Mouse (Mus musculus) stomach, postnatal 0 days (tissue): ENCODE data around the gene Nup210l. TPM values are rescaled to one million over a fixed set of nuclear protein-coding genes. Genes with fewer than 3 reads are reported as not detected.

Experiments used
- ATAC-seq: fragments of 200-750 bp; cut with Nextera tagmentation; 2 replicates; pipeline ENCODE4 v1.8.0; 2017; ENCODE audit not compliant: low FRiP score, low TSS enrichment
- DNase-seq: peaks from one replicate; pipeline ENCODE4 v3.0.0-alpha.2; 2016; ENCODE audit warnings: low spot score
- H3K27ac ChIP-seq: fragments of 300-500 bp; sonication (generic); replicated peaks from 2 replicates; pipeline ENCODE4 v1.5.1; 2014; ENCODE audit warnings: mild to moderate bottlenecking, control low read depth
- H3K27me3 ChIP-seq: fragments of 300-500 bp; sonication (generic); 2 replicates; pipeline ENCODE4 v1.6.1; 2014; ENCODE audit warnings: low read length; ENCODE audit not compliant: control insufficient read depth, insufficient read depth
- H3K36me3 ChIP-seq: fragments of 300-500 bp; sonication (generic); 2 replicates; pipeline ENCODE4 v1.6.1; 2014; ENCODE audit warnings: low read length, mixed read lengths; ENCODE audit not compliant: control insufficient read depth, insufficient read depth
- H3K4me1 ChIP-seq: fragments of 300-500 bp; sonication (generic); replicated peaks from 2 replicates; pipeline ENCODE4 v1.6.1; 2014; ENCODE audit warnings: antibody characterized with exemption; ENCODE audit not compliant: control insufficient read depth, insufficient read depth
- H3K4me2 ChIP-seq: fragments of 300-500 bp; sonication (generic); replicated peaks from 2 replicates; pipeline ENCODE4 v1.6.1; 2014; ENCODE audit warnings: low read depth, mild to moderate bottlenecking, control low read depth, moderate library complexity
- H3K4me3 ChIP-seq: fragments of 300-500 bp; sonication (generic); 2 replicates; pipeline ENCODE4 v1.5.1; 2014; ENCODE audit warnings: low read depth, low read length, control low read depth
- H3K9ac ChIP-seq: fragments of 300-500 bp; sonication (generic); 2 replicates; pipeline ENCODE4 v1.6.1; 2014; ENCODE audit warnings: mild to moderate bottlenecking, low read length, control low read depth, mixed read lengths
- H3K9me3 ChIP-seq: fragments of 300-500 bp; sonication (generic); 2 replicates; pipeline ENCODE4 v1.6.1; 2016; ENCODE audit warnings: low read length; ENCODE audit not compliant: control insufficient read depth
- CTCF ChIP-seq: IDR thresholded peaks from 2 replicates; pipeline ENCODE4 v1.5.1; 2016; ENCODE audit warnings: antibody characterized with exemption, low read depth, mild to moderate bottlenecking, moderate library complexity
- EP300 ChIP-seq: optimal IDR thresholded peaks from 2 replicates; pipeline ENCODE3; 2016; ENCODE audit warnings: antibody characterized with exemption
- WGBS: fragments of 180-500 bp; shearing (Covaris S2); extraction: QIAGEN DNeasy Blood & Tissue Kit; methylation state at CpG from one replicate; pipeline ENCODE4 v1.1.7; 2014; 5-methylcytosine and 5-hydroxymethylcytosine counted together
- polyA plus RNA-seq: library from polyadenylated mRNA; unstranded; fragments of >200 nt; fragmentation: Nextera tagmentation; extraction: Ambion mirVana; gene quantifications from 2 replicates; pipeline ENCODE4 v1.2.1, GENCODE M21; 2015

Gene Nup210l
- polyA plus RNA-seq, 1 experiment from 2014 or later: 0.06 TPM

- no peaks in the 10 kb centered on the region for H3K9me3 ChIP-seq
- peak overlapping the region; percentile 65 for H3K27ac ChIP-seq
- DNase-seq (no peak), ATAC-seq (no peak)
- H3K4me1 ChIP-seq: peaks cover 9% of the 10 kb centered on the region
- no peaks in the 10 kb centered on the region for H3K27me3 ChIP-seq
- TF ChIP-seq EP300 (no peak), CTCF (no peak)
- WGBS: 37% methylated on average over 4 of the region's 4 CpGs
- no peak overlapping the region for H3K4me3 ChIP-seq
- no peak overlapping the region for H3K9ac ChIP-seq
- H3K36me3 ChIP-seq: peaks cover 20% of the 10 kb centered on the region
- peak overlapping the region; percentile 64; the same call in 1 of the 2 replicates for H3K4me2 ChIP-seq
These were observed 19.1 kb upstream of the Nup210l start for GRCm38 (mm10) chr3:90084790-90085189.

GRCm38 (mm10) chr3:90085281-90085680, 18.7 kb upstream of the Nup210l start:
- DNase-seq (peak; percentile 57), ATAC-seq (no peak)
- TF ChIP-seq CTCF (no peak), EP300 (no peak)
- H3K36me3 ChIP-seq: peaks cover 23% of the 10 kb centered on the region
- H3K27ac ChIP-seq: peak overlapping the region; percentile 65
- peaks cover 9% of the 10 kb centered on the region for H3K4me1 ChIP-seq
- no peak overlapping the region for H3K9ac ChIP-seq
- WGBS: 63% methylated on average over 6 of the region's 6 CpGs
- peak overlapping the region; percentile 27; the same call in 1 of the 2 replicates for H3K4me2 ChIP-seq
- H3K4me3 ChIP-seq: no peak overlapping the region
- H3K27me3 ChIP-seq: no peaks in the 10 kb centered on the region
- H3K9me3 ChIP-seq: no peaks in the 10 kb centered on the region

DNA sequence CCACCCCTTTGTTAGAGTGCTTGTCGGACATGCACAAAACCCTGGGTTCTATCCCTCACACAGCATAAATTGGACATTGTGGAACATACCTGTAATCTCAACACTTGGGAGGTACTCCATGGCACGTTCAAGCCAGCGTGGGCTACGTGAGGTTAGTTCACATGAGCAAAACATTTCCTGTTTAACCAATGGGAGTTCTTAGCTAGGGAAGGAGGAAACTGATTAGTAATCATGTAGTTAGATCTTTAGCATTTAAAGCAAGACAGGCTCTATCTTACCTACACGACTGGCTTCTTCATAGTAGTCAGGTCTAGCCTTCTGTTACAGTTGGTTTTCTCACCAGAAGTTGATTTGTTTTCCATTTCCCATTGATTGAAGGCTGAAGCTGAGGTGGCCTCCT, 17.9 kb upstream of the Nup210l start:
- peak overlapping the region; percentile 65; the same call in 1 of the 2 replicates for H3K27ac ChIP-seq
- no peaks in the 10 kb centered on the region for H3K27me3 ChIP-seq
- H3K36me3 ChIP-seq: peaks cover 30% of the 10 kb centered on the region
- TF ChIP-seq EP300 (no peak), CTCF (no peak)
- no peak overlapping the region for H3K4me3 ChIP-seq
- no peak overlapping the region for H3K4me2 ChIP-seq
- H3K9ac ChIP-seq: no peak overlapping the region
- DNase-seq (no peak), ATAC-seq (no peak)
- WGBS: 67% methylated on average over 5 of the region's 5 CpGs
- H3K4me1 ChIP-seq: peaks cover 9% of the 10 kb centered on the region
- H3K9me3 ChIP-seq: no peaks in the 10 kb centered on the region

- no peaks in the 10 kb centered on the region for H3K27me3 ChIP-seq
- WGBS: 80% methylated on average over 2 of the region's 2 CpGs
- no peak overlapping the region for H3K9ac ChIP-seq
- H3K27ac ChIP-seq: no peak overlapping the region
- peaks cover 47% of the 10 kb centered on the region for H3K36me3 ChIP-seq
- H3K4me2 ChIP-seq: no peak overlapping the region
- no peak for DNase-seq
- TF ChIP-seq EP300: no peak
- TF ChIP-seq CTCF: no peak
- H3K9me3 ChIP-seq: no peaks in the 10 kb centered on the region
- no peak overlapping the region for H3K4me3 ChIP-seq
- ATAC-seq: no peak
- H3K4me1 ChIP-seq: peaks cover 6% of the 10 kb centered on the region
These were observed 15.3 kb upstream of the Nup210l start for GRCm38 (mm10) chr3:90088617-90089016.

DNA sequence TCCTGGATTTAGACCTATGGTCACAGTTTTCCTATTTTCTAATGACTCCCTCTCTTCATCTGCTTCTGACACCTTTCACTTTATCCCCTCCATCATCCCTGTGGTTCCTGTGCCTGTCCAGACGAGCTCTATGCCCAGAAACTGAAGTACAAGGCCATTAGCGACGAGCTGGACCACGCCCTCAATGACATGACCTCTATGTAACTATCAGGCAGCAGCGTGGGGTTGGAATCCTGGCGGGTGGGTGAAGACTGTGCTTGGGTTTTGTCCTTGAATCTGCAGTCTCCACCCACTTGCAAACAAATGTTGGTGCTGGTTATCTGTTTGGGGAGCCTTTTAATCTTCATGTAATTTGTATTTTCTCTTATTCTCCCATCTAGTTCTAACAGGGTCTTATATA, 13.0 kb upstream of the Nup210l start:
- Histone ChIP-seq H3K27me3 (no peaks in the 10 kb centered on the region), H3K4me2 (no peak overlapping the region), H3K4me1 (no peaks in the 10 kb centered on the region), H3K9me3 (no peaks in the 10 kb centered on the region), H3K4me3 (no peak overlapping the region), H3K27ac (no peak overlapping the region), H3K9ac (no peak overlapping the region), H3K36me3 (peaks cover 48% of the 10 kb centered on the region)
- 55% methylated on average over 6 of the region's 6 CpGs for WGBS
- no peak for ATAC-seq
- DNase-seq: no peak
- TF ChIP-seq EP300 (no peak), CTCF (no peak)

DNA sequence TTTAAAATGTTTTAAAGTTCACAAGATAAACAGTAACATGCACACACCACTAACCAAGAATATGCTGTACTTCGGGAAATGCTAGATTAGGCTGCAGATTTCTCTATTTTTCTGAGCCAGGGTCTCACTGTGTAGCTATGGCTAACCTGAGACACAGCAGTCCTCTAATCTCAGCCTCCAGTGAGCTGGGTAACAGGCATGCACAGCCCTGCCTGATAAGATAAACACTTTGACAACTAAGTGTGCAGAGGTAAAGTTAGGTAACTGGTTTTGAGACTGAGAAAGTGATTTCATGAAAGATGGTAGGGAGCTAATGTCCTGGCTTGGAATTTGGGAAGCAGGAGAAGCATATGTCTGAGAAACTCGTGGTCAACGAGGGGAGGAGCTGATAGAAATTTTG, 9.5 kb upstream of the Nup210l start:
- Histone ChIP-seq H3K27ac (no peak overlapping the region), H3K36me3 (peaks cover 37% of the 10 kb centered on the region), H3K4me1 (no peaks in the 10 kb centered on the region), H3K4me2 (no peak overlapping the region), H3K9ac (no peak overlapping the region), H3K27me3 (no peaks in the 10 kb centered on the region), H3K4me3 (no peak overlapping the region), H3K9me3 (no peaks in the 10 kb centered on the region)
- TF ChIP-seq CTCF (no peak), EP300 (no peak)
- DNase-seq (no peak), ATAC-seq (no peak)
- 79% methylated on average over 3 of the region's 3 CpGs for WGBS
